Mouse (Mus musculus): ENCODE measurements around the gene Fam71b.

- TF ChIP-seq ZC3H11A (IDR thresholded peaks at IDR 0.05; ENCODE audit: borderline replicate concordance, low read depth, low read length) (no peak), CHD2 (IDR thresholded peaks at IDR 0.05; ENCODE audit: low read depth, low read length) (no peak), MAFK (IDR thresholded peaks at IDR 0.05; ENCODE audit: insufficient read depth, low read depth, low read length) (no peak)
Observed at GRCm38 (mm10) chr11:46443979-46444378, 47.6 kb downstream of the Fam71b start.
